Mouse (Mus musculus): Measurements from ENCODE around the gene Dip2b. TPM values are rescaled to one million over a fixed set of nuclear protein-coding genes. Genes with fewer than 3 reads are reported as not detected.

Dip2b gene
- polyA plus RNA-seq, 1 experiment = 7.1 TPM

DNA sequence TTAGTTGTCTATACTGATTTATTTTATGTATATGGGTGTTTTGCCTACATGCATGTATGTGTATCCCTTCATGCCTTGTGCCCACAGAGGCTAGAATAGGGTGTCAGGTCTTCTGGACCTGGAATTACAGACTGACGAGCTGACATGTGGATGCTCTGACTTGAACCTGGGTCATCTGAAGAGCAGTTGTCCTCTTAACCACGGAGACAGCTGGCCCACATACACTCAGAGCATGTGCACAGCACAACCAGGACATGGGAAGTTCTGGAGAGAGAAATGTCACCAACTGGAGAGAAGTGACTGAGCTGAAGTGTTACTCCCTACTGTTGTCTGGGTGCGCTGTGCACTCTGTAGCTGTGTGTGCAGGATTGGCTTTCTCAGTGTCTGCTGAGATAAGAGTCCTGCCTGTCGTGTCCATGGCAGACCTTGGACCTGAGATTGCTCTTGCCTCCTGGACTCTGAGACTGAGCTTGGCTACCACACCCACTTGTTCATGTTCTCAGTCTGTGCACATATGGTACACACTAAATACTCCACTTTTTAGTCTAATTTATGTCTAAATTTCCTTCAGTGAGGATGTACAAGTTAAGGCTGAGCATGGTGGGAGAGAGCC lies 117.7 kb downstream of the Dip2b start:
- WGBS = 79% methylated on average over 4 of the region's 4 CpGs
- TF ChIP-seq CTCF (IDR thresholded peaks at IDR 0.05; ENCODE audit: control insufficient read depth, insufficient read depth, low read length) (no peak), POLR2A (IDR thresholded peaks at IDR 0.05; ENCODE audit: borderline replicate concordance, control insufficient read depth, low read depth, low read length) (no peak)
- H3K4me1 ChIP-seq (ENCODE audit: control insufficient read depth, insufficient read depth, low read length) = peaks cover 3% of the 10 kb centered on the region; the same call in 1 of the 2 replicates
- no peak overlapping the region for H3K4me3 ChIP-seq (replicated peaks; ENCODE audit: control insufficient read depth, low read depth, low read length)
- H3K27ac ChIP-seq (ENCODE audit: control insufficient read depth, insufficient read depth, low read depth, low read length, poor library complexity) = no peak overlapping the region

DNA sequence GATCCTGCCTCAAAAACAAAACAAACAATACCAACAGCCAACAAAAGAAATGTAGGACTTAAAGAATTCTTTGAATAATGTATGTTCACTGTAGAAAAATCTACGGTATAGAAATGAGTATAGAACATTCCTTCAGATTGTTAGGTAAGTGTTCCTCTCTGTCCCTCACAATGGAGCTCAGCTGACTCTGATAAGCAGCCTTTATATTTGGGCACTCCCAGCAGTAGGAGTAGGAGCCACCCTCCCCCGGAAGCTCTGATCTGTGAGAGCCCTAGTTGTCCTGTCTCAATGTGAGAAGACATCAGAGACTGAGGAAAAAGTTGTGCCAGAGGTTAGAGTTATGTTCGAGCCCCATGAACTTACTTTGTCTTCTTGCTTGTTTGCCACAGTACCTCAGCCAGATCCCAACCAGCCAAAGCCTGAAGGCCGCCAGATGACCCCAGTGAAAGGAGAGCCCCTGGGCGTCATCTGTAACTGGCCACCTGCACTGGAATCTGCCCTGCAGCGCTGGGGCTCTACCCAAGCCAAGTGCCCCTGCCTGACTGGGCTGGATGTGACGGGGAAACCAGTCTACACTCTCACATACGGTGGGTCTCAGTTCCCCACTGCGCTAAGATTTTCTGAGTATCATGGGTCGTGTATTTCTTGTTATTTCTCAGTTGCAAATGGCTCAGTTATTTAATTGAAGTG lies 118.5 kb downstream of the Dip2b start:
- TF ChIP-seq POLR2A (IDR thresholded peaks at IDR 0.05; ENCODE audit: borderline replicate concordance, control insufficient read depth, low read depth, low read length) = no peak
- no peak overlapping the region for H3K4me3 ChIP-seq (replicated peaks; ENCODE audit: control insufficient read depth, low read depth, low read length)
- H3K27ac ChIP-seq (ENCODE audit: control insufficient read depth, insufficient read depth, low read depth, low read length, poor library complexity) = no peak overlapping the region
- peaks cover 1% of the 10 kb centered on the region; the same call in 1 of the 2 replicates for H3K4me1 ChIP-seq (ENCODE audit: control insufficient read depth, insufficient read depth, low read length)
- 86% methylated on average over 10 of the region's 10 CpGs for WGBS

DNA sequence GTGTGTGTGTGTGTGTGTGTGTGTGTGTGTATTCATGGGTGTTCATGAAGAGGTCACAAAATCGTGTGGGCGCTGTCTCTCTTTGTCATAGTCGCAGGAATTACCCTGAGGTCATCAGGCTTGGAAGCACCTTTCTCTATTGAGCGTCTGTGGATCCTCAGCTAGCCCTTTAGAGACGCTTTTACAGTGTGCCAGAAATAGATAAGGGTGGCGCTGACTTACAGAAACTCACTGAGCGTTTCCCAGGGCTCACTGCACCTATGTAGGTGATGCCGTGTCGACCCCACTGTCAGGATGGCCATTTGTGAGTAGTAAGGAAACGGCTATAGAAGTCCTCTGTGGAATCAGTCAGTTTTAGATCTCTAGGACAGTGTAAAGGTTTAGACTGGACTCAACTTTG lies 120.5 kb downstream of the Dip2b start:
- WGBS = 79% methylated on average over 10 of the region's 10 CpGs
- no peaks in the 10 kb centered on the region for H3K4me1 ChIP-seq (ENCODE audit: control insufficient read depth, insufficient read depth, low read length)
- H3K4me3 ChIP-seq (replicated peaks; ENCODE audit: control insufficient read depth, low read depth, low read length) = no peak overlapping the region
- H3K27ac ChIP-seq (ENCODE audit: control insufficient read depth, insufficient read depth, low read depth, low read length, poor library complexity) = no peak overlapping the region
- TF ChIP-seq CTCF (IDR thresholded peaks at IDR 0.05; ENCODE audit: control insufficient read depth, insufficient read depth, low read length) (no peak), POLR2A (IDR thresholded peaks at IDR 0.05; ENCODE audit: borderline replicate concordance, control insufficient read depth, low read depth, low read length) (no peak)

DNA sequence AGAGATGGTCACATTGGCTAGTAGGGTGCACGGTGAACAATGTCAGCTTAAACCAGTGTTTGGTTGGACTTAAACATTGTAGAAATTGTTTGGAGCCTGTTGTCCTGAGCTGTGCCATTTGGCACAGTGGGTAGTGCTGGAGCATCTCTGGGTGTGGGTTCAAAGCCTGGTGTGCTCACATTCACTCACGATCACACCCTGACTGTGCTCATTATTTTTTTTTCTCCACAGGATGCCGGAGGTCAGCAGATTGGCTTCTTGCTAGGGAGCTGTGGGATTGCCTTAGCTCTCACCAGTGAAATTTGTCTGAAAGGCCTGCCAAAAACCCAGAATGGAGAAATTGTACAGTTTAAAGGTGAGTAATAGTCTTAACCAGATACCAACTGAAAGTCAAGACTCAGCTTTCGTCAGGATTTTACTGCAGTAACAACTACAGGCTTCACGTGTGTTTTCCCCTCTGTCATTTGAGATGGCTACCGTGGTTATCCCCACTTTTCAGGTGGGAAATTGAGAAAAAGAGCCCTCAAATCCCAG lies 123.3 kb downstream of the Dip2b start:
- TF ChIP-seq POLR2A (IDR thresholded peaks at IDR 0.05; ENCODE audit: borderline replicate concordance, control insufficient read depth, low read depth, low read length) (no peak), CTCF (IDR thresholded peaks at IDR 0.05; ENCODE audit: control insufficient read depth, insufficient read depth, low read length) (no peak)
- WGBS = 86% methylated on average over 6 of the region's 6 CpGs
- H3K27ac ChIP-seq (ENCODE audit: control insufficient read depth, insufficient read depth, low read depth, low read length, poor library complexity) = no peak overlapping the region
- no peak overlapping the region for H3K4me3 ChIP-seq (replicated peaks; ENCODE audit: control insufficient read depth, low read depth, low read length)
- H3K4me1 ChIP-seq (ENCODE audit: control insufficient read depth, insufficient read depth, low read length) = no peaks in the 10 kb centered on the region

DNA sequence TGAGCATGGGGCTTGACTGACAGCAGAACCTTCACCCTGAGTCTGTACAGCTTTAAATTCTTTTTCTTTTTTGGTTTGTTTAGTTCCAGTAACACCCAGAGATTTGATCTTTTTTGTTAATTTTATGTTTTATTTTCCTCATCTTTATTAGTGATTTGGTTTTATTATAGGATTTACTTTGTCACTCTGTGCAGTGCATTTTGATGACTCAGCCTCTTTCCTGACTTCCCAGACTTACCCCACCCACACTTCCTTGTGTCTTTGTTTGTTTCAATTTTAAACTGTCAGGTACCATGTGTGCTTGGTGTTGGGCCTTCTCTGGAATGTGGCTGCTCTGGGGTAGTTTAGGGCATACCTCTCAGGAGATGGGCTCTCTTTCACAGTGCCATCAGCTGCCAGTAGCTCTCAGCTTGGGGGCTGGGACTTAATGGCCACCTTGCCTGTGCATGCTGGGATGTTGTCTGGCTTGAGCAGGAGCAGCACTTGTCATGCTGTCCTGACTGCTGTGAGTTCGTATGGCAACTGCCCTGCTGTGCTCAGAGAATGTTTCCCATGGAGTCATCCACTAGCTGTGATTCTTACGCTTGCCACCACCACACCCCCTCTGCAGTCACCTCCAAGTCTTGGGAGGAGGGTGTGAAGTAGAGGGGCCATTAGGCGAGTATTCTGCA lies 125.1 kb downstream of the Dip2b start:
- Histone ChIP-seq H3K4me1 (ENCODE audit: control insufficient read depth, insufficient read depth, low read length) (no peaks in the 10 kb centered on the region), H3K4me3 (replicated peaks; ENCODE audit: control insufficient read depth, low read depth, low read length) (no peak overlapping the region), H3K27ac (ENCODE audit: control insufficient read depth, insufficient read depth, low read depth, low read length, poor library complexity) (no peak overlapping the region)
- WGBS = 86% methylated on average over 3 of the region's 3 CpGs
- TF ChIP-seq POLR2A (IDR thresholded peaks at IDR 0.05; ENCODE audit: borderline replicate concordance, control insufficient read depth, low read depth, low read length) (no peak), CTCF (IDR thresholded peaks at IDR 0.05; ENCODE audit: control insufficient read depth, insufficient read depth, low read length) (no peak)

DNA sequence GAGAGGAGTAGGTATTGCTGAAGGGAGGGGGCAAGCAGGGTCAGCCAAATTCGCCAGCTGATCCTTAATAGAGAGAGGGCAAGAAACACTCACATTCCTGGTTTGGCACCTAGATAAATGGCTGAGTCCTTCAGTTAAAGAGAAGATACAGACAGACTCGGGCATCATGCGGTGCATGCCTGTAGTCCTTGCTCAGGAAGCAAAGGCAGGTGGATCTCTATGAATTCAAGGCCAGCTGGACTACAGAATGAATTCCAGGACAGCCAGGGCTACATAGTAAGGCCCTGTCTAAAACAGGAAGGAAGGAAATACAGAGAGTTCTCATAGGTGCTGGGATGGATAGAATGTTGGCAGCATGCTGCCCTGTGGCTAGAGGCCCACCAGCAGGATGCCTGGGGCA lies 128.0 kb downstream of the Dip2b start:
- no peak overlapping the region for H3K27ac ChIP-seq (ENCODE audit: control insufficient read depth, insufficient read depth, low read depth, low read length, poor library complexity)
- H3K4me3 ChIP-seq (replicated peaks; ENCODE audit: control insufficient read depth, low read depth, low read length) = no peak overlapping the region
- 77% methylated on average over 3 of the region's 3 CpGs for whole genome bisulfite sequencing
- TF ChIP-seq POLR2A (IDR thresholded peaks at IDR 0.05; ENCODE audit: borderline replicate concordance, control insufficient read depth, low read depth, low read length) (no peak), CTCF (IDR thresholded peaks at IDR 0.05; ENCODE audit: control insufficient read depth, insufficient read depth, low read length) (no peak)
- H3K4me1 ChIP-seq (ENCODE audit: control insufficient read depth, insufficient read depth, low read length) = no peaks in the 10 kb centered on the region

DNA sequence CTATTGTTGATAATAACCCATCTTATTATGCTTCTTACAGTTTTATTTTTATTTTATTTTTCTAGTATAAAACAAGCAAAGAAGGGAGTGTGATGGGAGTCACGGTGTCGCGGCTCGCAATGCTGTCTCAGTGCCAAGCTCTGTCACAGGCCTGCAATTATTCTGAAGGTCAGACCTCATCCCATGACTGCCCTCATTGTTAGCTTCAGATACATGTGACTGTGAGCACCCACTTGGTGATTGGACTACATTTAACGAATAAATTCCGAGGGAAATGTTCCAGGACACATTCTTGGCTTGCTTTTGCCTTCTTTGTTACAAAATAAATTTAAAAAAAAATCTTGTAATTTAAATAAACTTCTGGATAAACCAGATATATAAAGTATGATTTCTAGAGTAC lies 129.3 kb downstream of the Dip2b start:
- no peak overlapping the region for H3K4me3 ChIP-seq (replicated peaks; ENCODE audit: control insufficient read depth, low read depth, low read length)
- no peaks in the 10 kb centered on the region for H3K4me1 ChIP-seq (ENCODE audit: control insufficient read depth, insufficient read depth, low read length)
- WGBS = 89% methylated on average over 6 of the region's 6 CpGs

DNA sequence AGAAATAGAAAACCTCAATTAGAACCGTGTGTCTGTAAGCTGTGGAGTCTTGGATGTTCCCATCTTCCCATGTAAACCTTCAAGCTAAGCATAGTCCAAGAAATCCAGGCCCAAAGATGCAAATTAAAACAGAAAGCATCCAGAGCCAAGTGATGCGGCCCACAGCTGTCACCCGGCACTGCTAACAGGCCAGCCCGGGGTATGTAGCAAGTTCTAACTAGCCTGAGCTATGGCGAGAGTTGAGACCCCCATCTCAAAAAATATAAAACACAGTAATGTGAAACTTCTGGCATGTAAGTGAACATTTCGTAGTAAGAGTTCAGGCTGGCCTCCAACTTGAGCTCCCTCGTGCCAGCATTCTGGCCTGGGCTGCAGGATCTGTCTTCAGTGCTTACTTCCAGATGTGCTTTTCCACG lies 129.7 kb downstream of the Dip2b start:
- Histone ChIP-seq H3K4me3 (replicated peaks; ENCODE audit: control insufficient read depth, low read depth, low read length) (no peak overlapping the region), H3K27ac (ENCODE audit: control insufficient read depth, insufficient read depth, low read depth, low read length, poor library complexity) (no peak overlapping the region), H3K4me1 (ENCODE audit: control insufficient read depth, insufficient read depth, low read length) (no peaks in the 10 kb centered on the region)
- WGBS = 87% methylated on average over 8 of the region's 8 CpGs
- TF ChIP-seq POLR2A (IDR thresholded peaks at IDR 0.05; ENCODE audit: borderline replicate concordance, control insufficient read depth, low read depth, low read length) (no peak), CTCF (IDR thresholded peaks at IDR 0.05; ENCODE audit: control insufficient read depth, insufficient read depth, low read length) (no peak)

More for the DNA sequence above, 129.3 kb downstream of the Dip2b start:
- TF ChIP-seq POLR2A (IDR thresholded peaks at IDR 0.05; ENCODE audit: borderline replicate concordance, control insufficient read depth, low read depth, low read length) (no peak), CTCF (IDR thresholded peaks at IDR 0.05; ENCODE audit: control insufficient read depth, insufficient read depth, low read length) (no peak)
- no peak overlapping the region for H3K27ac ChIP-seq (ENCODE audit: control insufficient read depth, insufficient read depth, low read depth, low read length, poor library complexity)
